Mouse (Mus musculus): ENCODE data around the gene Gm21976.

Gm21976 gene

GRCm38 (mm10) chr13:98298833-98299758 lies 19.4 kb downstream of the Gm21976 start:
- peak; percentile 53 to 80 for DNase-seq

- DNase-seq, result no peak
Measured at GRCm38 (mm10) chr13:98305257-98305656, 25.6 kb downstream of the Gm21976 start.

GRCm38 (mm10) chr13:98306393-98306792 lies 26.7 kb downstream of the Gm21976 start:
- no peak for DNase-seq

- no peak for DNase-seq
Measured at GRCm38 (mm10) chr13:98306852-98307475, 27.3 kb downstream of the Gm21976 start.

GRCm38 (mm10) chr13:98308004-98308403 lies 28.3 kb downstream of the Gm21976 start:
- no peak for DNase-seq

- DNase-seq, result no peak
Measured at GRCm38 (mm10) chr13:98308724-98309123, 29.0 kb downstream of the Gm21976 start.

- no peak for DNase-seq
Measured at GRCm38 (mm10) chr13:98311597-98311996, 31.9 kb downstream of the Gm21976 start.

GRCm38 (mm10) chr13:98313631-98314030 lies 33.9 kb downstream of the Gm21976 start:
- no peak for DNase-seq

- no peak for DNase-seq
Measured at GRCm38 (mm10) chr13:98315124-98315523, 35.4 kb downstream of the Gm21976 start.

- DNase-seq, result no peak
Measured at GRCm38 (mm10) chr13:98316140-98316479, 36.4 kb downstream of the Gm21976 start.

- DNase-seq, result peak; percentile 95 to 98
Measured at GRCm38 (mm10) chr13:98316480-98317245, 37.0 kb downstream of the Gm21976 start, which contains the start of gene Btf3. Gene Btf3, minus strand, starts transcription at chr13:98317006.

GRCm38 (mm10) chr13:98317246-98317677 lies 37.6 kb downstream of the Gm21976 start:
- DNase-seq, result no peak

- DNase-seq, result no peak
Measured at GRCm38 (mm10) chr13:98317911-98318310, 38.2 kb downstream of the Gm21976 start.

GRCm38 (mm10) chr13:98325034-98325433 lies 45.3 kb downstream of the Gm21976 start:
- DNase-seq, result no peak

- peak; percentile 51 to 67 for DNase-seq
Measured at GRCm38 (mm10) chr13:98332106-98332505, 52.4 kb downstream of the Gm21976 start.

- DNase-seq, result no peak
Measured at GRCm38 (mm10) chr13:98336205-98336604, 56.5 kb downstream of the Gm21976 start.

GRCm38 (mm10) chr13:98340506-98340905 lies 60.8 kb downstream of the Gm21976 start:
- peak; percentile 38 to 39 for DNase-seq

- no peak for DNase-seq
Measured at GRCm38 (mm10) chr13:98349491-98349890, 69.8 kb downstream of the Gm21976 start.

- DNase-seq, result peak; percentile 60 to 66
Measured at GRCm38 (mm10) chr13:98351527-98351926, 71.8 kb downstream of the Gm21976 start.

GRCm38 (mm10) chr13:98352381-98352975 lies 72.8 kb downstream of the Gm21976 start:
- DNase-seq, result no peak

- no peak for DNase-seq
Measured at GRCm38 (mm10) chr13:98353709-98354089, 74.0 kb downstream of the Gm21976 start.

- DNase-seq, result peak; percentile 52 to 73
Measured at GRCm38 (mm10) chr13:98354090-98354801, 74.6 kb downstream of the Gm21976 start, which contains the start of gene Foxd1. Gene Foxd1, plus strand, starts transcription at chr13:98354242.

Data from kidney, postnatal 25 days (tissue).